Mouse (Mus musculus) hindbrain, embryonic 10.5 days (tissue): Measurements from ENCODE around the gene Ly6g5c. TPM values are rescaled to one million over a fixed set of nuclear protein-coding genes. Genes with fewer than 3 reads are reported as not detected.
A peak's percentile ranks its signal among the peaks of the same experiment; 100 is the strongest.

ENCODE experiments used
- DNase-seq: peaks from one replicate; pipeline ENCODE4 v3.0.0-alpha.2; 2017; ENCODE audit warnings: low spot score
- H3K27ac ChIP-seq: fragments of 300-500 bp; sonication (generic); 2 replicates; pipeline ENCODE4 v1.5.1; 2016; ENCODE audit warnings: mild to moderate bottlenecking, moderate library complexity
- H3K27me3 ChIP-seq: fragments of 300-500 bp; sonication (generic); 2 replicates; pipeline ENCODE4 v1.6.1; 2016; ENCODE audit warnings: mild to moderate bottlenecking; ENCODE audit not compliant: poor library complexity, insufficient read depth, severe bottlenecking
- H3K36me3 ChIP-seq: fragments of 300-500 bp; sonication (generic); 2 replicates; pipeline ENCODE4 v1.6.1; 2016; ENCODE audit warnings: mild to moderate bottlenecking, moderate library complexity
- H3K4me1 ChIP-seq: fragments of 300-500 bp; sonication (generic); replicated peaks from 2 replicates; pipeline ENCODE4 v1.6.1; 2016; ENCODE audit warnings: mild to moderate bottlenecking
- H3K4me3 ChIP-seq: fragments of 300-500 bp; sonication (generic); 2 replicates; pipeline ENCODE4 v1.5.1; 2016; ENCODE audit warnings: mild to moderate bottlenecking, moderate library complexity
- H3K9me3 ChIP-seq: fragments of 300-500 bp; sonication (generic); 2 replicates; pipeline ENCODE4 v1.6.1; 2016; ENCODE audit warnings: mild to moderate bottlenecking, moderate library complexity
- WGBS: fragments of 180-500 bp; shearing (Covaris S2); methylation state at CpG from one replicate; pipeline ENCODE4 v1.1.7; 2016; 5-methylcytosine and 5-hydroxymethylcytosine counted together
- polyA plus RNA-seq: library from polyadenylated mRNA; unstranded; fragments of >200 nt; fragmentation: Nextera tagmentation; extraction: Ambion mirVana; gene quantifications from 2 replicates; pipeline ENCODE4 v1.2.1, GENCODE M21; 2016

Ly6g5c gene
- polyA plus RNA-seq, 1 experiment from 2014 or later, result not detected

DNA sequence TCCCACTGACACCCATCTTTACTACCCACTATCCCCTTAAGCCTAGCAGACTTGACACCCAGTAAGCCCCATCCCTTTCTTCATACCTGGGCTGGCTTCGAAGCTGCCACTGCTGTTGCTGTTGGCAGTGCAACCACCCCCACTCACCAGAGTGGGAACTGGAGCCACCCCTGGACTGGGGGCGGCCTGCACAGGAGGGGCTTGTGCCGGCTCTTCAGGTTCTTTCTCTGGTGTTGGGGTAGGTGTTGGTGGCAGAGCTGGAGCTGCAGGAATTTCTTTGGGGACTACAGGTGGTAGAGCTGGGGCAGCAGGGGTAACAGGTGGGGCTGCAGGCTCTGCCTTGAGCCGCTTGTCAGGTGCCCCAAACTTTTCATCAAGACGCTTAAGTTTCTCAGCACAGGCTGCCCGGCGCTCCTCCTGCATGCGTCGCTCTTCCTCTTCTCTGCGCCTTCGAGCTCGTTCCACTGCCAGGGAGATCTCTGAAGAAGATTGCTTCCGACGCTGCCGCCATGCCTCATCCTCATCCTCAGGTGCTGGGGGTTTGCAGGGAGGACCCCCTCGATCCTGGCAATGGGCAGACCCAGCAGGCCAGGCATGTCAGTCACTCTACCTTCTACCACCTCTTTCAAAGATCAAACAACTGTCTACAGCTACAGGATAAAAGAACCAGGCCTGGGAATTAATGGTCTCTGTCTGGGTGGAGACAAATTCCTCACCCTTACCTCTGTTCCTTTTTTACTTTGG lies 50.9 kb downstream of the Ly6g5c start:
- WGBS, result 94% methylated on average over 16 of the region's 16 CpGs
- Histone ChIP-seq H3K27ac (no peak overlapping the region), H3K27me3 (no peaks in the 10 kb centered on the region), H3K36me3 (peaks cover 89% of the 10 kb centered on the region), H3K4me1 (peaks cover 21% of the 10 kb centered on the region), H3K9me3 (no peaks in the 10 kb centered on the region), H3K4me3 (0 out of 2 replicates have a peak overlapping the region, but pooled peaks have one; percentile 1)
- DNase-seq, result no peak

DNA sequence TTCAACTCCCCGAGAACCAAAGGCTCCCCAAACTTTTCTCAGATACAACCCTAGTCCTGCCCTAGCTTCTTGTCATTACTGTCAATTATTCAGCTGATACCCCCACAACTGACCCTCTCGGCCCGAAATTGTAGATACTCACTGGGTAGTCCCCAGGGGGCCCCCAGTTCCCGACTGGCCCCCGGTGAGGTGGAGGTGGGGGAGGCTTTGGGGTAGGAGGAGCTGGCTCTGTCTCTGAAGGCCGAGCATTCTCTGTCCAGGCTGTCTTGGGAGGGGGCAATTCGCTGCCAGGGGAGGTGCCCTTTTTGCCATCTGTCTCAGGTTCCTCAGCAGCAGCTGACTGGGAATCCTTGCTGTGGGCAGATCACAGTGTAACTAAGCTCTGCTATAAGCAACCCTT lies 51.6 kb downstream of the Ly6g5c start:
- Histone ChIP-seq H3K4me1 (peaks cover 21% of the 10 kb centered on the region), H3K4me3 (no peak overlapping the region), H3K9me3 (no peaks in the 10 kb centered on the region), H3K27ac (no peak overlapping the region), H3K36me3 (peaks cover 83% of the 10 kb centered on the region), H3K27me3 (no peaks in the 10 kb centered on the region)
- WGBS, result 87% methylated on average over 7 of the region's 7 CpGs
- DNase-seq, result no peak

GRCm38 (mm10) chr17:35161421-35161820 lies 53.3 kb downstream of the Ly6g5c start:
- Histone ChIP-seq H3K9me3 (no peaks in the 10 kb centered on the region), H3K27me3 (no peaks in the 10 kb centered on the region), H3K27ac (no peak overlapping the region), H3K4me1 (peaks cover 28% of the 10 kb centered on the region), H3K4me3 (peak overlapping the region; percentile 97), H3K36me3 (peaks cover 65% of the 10 kb centered on the region)
- WGBS, result 90% methylated on average over 11 of the region's 11 CpGs
- DNase-seq, result no peak

Other genes starting within 250 kb of the Ly6g5c start
- 1.9 TPM in 2 replicates for gene Cfb, start 245.8 kb upstream of the Ly6g5c start, polyA plus RNA-seq
- 5.2 and 5.6 TPM in 2 replicates for gene Zbtb12, start 228.8 kb upstream of the Ly6g5c start, polyA plus RNA-seq
- gene Gm20547, start 226.2 kb upstream of the Ly6g5c start, polyA plus RNA-seq, result 0.14 TPM in 1 of 2 replicates, not detected in the other
- gene C2, start 210.0 kb upstream of the Ly6g5c start, polyA plus RNA-seq, result 0.58 and 1.0 TPM in 2 replicates
- gene Ehmt2, start 209.8 kb upstream of the Ly6g5c start, polyA plus RNA-seq, result 98.2 and 100 TPM in 2 replicates
- 0.41 TPM in 1 of 2 replicates, not detected in the other for gene Slc44a4, start 193.8 kb upstream of the Ly6g5c start, polyA plus RNA-seq
- gene Neu1, start 177.0 kb upstream of the Ly6g5c start, polyA plus RNA-seq, result 16.2 and 20.7 TPM in 2 replicates
- 0.09 and 0.20 TPM in 2 replicates for gene Hspa1b, start 149.0 kb upstream of the Ly6g5c start, polyA plus RNA-seq
- 0.42 TPM in 1 of 2 replicates, not detected in the other for gene Gm20481, start 138.4 kb upstream of the Ly6g5c start, polyA plus RNA-seq
- gene Hspa1a, start 136.1 kb upstream of the Ly6g5c start, polyA plus RNA-seq, result 0.90 and 1.7 TPM in 2 replicates
- gene Hspa1l, start 135.6 kb upstream of the Ly6g5c start, polyA plus RNA-seq, result 0.76 and 0.78 TPM in 2 replicates
- gene Lsm2, start 126.4 kb upstream of the Ly6g5c start, polyA plus RNA-seq, result 278 and 314 TPM in 2 replicates
- 176 and 199 TPM in 2 replicates for gene Vars, start 107.3 kb upstream of the Ly6g5c start, polyA plus RNA-seq
- 0.10 and 0.24 TPM in 2 replicates for gene Vwa7, start 91.7 kb upstream of the Ly6g5c start, polyA plus RNA-seq
- gene Sapcd1, start 80.3 kb upstream of the Ly6g5c start, polyA plus RNA-seq, result 5.2 and 5.6 TPM in 2 replicates
- gene Msh5, start 61.5 kb upstream of the Ly6g5c start, polyA plus RNA-seq, result 3.9 and 6.4 TPM in 2 replicates
- 232 and 239 TPM in 2 replicates for gene Clic1, start 58.3 kb upstream of the Ly6g5c start, polyA plus RNA-seq
- gene Ddah2, start 49.2 kb upstream of the Ly6g5c start, polyA plus RNA-seq, result 536 and 664 TPM in 2 replicates
- 0.20 and 0.27 TPM in 2 replicates for gene Ly6g6c, start 42.9 kb upstream of the Ly6g5c start, polyA plus RNA-seq
- gene Mpig6b, start 42.1 kb upstream of the Ly6g5c start, polyA plus RNA-seq, result 0.76 and 1.1 TPM in 2 replicates
- 0.76 and 0.97 TPM in 2 replicates for gene Ly6g6e, start 31.4 kb upstream of the Ly6g5c start, polyA plus RNA-seq
- gene Ly6g6d, start 30.2 kb upstream of the Ly6g5c start, polyA plus RNA-seq, result 2.1 and 2.4 TPM in 2 replicates
- 0.67 and 0.80 TPM in 2 replicates for gene Ly6g6f, start 22.7 kb upstream of the Ly6g5c start, polyA plus RNA-seq
- gene Abhd16a, start 19.0 kb upstream of the Ly6g5c start, polyA plus RNA-seq, result 58.2 and 67.1 TPM in 2 replicates
- 0.90 and 1.7 TPM in 2 replicates for gene Ly6g5b, start 7.1 kb downstream of the Ly6g5c start, polyA plus RNA-seq
- gene Gpank1, start 13.2 kb downstream of the Ly6g5c start, polyA plus RNA-seq, result 33.1 and 33.5 TPM in 2 replicates
- 303 and 328 TPM in 2 replicates for gene Csnk2b, start 13.8 kb downstream of the Ly6g5c start, polyA plus RNA-seq
- 10.0 and 10.2 TPM in 2 replicates for gene D17H6S53E, start 18.1 kb downstream of the Ly6g5c start, polyA plus RNA-seq
- 0.16 and 0.49 TPM in 2 replicates for gene Apom, start 23.8 kb downstream of the Ly6g5c start, polyA plus RNA-seq
- gene Bag6, start 26.9 kb downstream of the Ly6g5c start, polyA plus RNA-seq, result 70.3 and 77.6 TPM in 2 replicates
- gene Prrc2a, start 56.6 kb downstream of the Ly6g5c start, polyA plus RNA-seq, result 193 and 221 TPM in 2 replicates
- gene Aif1, start 67.8 kb downstream of the Ly6g5c start, polyA plus RNA-seq, result 4.2 and 6.5 TPM in 2 replicates
- 4.8 and 11.9 TPM in 2 replicates for gene Lst1, start 80.2 kb downstream of the Ly6g5c start, polyA plus RNA-seq
- 0.17 and 0.19 TPM in 2 replicates for gene Ltb, start 86.2 kb downstream of the Ly6g5c start, polyA plus RNA-seq
- gene Tnf, start 93.7 kb downstream of the Ly6g5c start, polyA plus RNA-seq, result not detected in 2 replicates
- gene Lta, start 97.1 kb downstream of the Ly6g5c start, polyA plus RNA-seq, result not detected in 2 replicates
- 0.42 and 0.46 TPM in 2 replicates for gene Gm16181, start 112.6 kb downstream of the Ly6g5c start, polyA plus RNA-seq
- gene Atp6v1g2, start 125.4 kb downstream of the Ly6g5c start, polyA plus RNA-seq, result 7.6 and 12.9 TPM in 2 replicates
- gene Nfkbil1, start 127.5 kb downstream of the Ly6g5c start, polyA plus RNA-seq, result 10.2 and 11.6 TPM in 2 replicates
- gene Ddx39b, start 133.5 kb downstream of the Ly6g5c start, polyA plus RNA-seq, result 661 and 692 TPM in 2 replicates
- 54.3 and 60.1 TPM in 2 replicates for gene H2-D1, start 154.5 kb downstream of the Ly6g5c start, polyA plus RNA-seq
- not detected in 2 replicates for gene H2-Q1, start 212.1 kb downstream of the Ly6g5c start, polyA plus RNA-seq
- 0.73 and 0.76 TPM in 2 replicates for gene H2-Q2, start 234.0 kb downstream of the Ly6g5c start, polyA plus RNA-seq